Mouse (Mus musculus): ENCODE measurements around the gene Elof1.
"Not testable (repeated sequence)": the region's sequence is repeated elsewhere in the genome, so short reads cannot be mapped to it uniquely, and the experiment has no call there.

Elof1 gene

DNA sequence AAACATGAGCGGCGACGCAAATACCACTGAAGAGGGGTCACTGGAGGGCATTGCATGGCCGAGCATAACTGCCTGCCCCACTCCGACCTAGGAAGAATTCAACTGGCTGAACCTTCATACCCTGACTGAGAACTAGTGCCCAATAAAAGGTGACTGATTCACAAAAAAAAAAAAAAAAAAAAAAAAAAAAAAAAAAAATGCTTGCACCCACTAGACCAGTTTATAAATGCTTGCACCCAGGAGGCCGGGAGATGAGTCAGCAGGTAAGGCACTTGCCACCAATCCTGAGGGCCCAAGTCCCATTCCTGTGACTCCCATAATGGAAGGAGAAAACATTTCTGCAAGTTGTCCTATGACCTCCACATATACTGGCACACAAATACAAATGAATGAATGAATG is 24.2 kb downstream of the Elof1 start:
- no peak for DNase-seq (ENCODE audit: low read depth, low spot score)

DNA sequence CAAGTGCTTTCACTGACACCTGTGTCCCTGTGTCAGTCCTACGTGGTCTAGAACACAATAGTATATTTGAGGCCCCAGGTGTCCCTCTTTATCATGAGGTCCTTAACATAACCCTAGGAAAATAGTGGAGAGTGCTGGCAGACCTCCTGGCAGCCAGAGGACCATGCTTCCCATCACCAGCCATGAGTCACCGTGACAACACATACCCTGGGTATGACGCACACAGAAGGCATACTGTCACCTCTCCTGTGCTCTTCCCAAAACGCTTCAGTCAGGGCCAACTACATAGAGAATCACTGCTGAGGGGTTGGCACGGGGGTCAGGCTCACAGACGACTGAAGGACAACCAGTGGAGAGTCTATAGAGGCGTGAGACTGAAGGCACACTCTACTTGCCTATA is 27.0 kb downstream of the Elof1 start:
- no peak for DNase-seq (ENCODE audit: low read depth, low spot score)

- no peak for DNase-seq (ENCODE audit: low read depth, low spot score)
Measured at GRCm38 (mm10) chr9:22089281-22089680, 27.7 kb downstream of the Elof1 start.

DNA sequence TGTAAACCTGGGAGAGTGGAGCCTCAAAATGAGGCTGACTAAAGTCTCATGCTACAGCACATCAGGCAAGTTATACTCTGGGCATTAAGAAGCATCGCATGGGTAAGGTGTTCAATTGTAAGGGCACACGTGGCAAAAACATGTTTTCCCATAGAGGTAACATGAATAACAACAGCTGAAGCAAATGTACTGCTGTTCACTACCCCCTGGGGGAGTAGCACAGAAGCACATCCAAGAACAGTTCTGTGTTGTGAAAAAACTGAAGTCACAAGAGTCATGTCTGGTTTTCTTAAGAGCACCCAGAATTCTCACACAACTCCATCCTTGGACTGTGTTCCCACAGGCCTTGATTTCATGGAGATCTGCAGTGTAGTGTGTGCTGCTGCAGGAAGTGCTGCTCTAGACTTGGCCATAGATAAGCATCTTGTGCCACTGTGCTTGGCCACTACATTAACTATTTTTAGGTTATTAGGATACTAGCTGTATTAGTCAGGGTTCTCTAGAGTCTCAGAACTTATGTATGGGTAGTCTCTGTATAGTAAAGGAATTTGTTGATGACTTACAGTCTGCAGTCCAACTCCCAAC is 29.8 kb downstream of the Elof1 start:
- DNase-seq (ENCODE audit: low read depth, low spot score): no peak

- no peak for DNase-seq (ENCODE audit: low read depth, low spot score)
Measured at GRCm38 (mm10) chr9:22086012-22086411, 31.0 kb downstream of the Elof1 start.

DNA sequence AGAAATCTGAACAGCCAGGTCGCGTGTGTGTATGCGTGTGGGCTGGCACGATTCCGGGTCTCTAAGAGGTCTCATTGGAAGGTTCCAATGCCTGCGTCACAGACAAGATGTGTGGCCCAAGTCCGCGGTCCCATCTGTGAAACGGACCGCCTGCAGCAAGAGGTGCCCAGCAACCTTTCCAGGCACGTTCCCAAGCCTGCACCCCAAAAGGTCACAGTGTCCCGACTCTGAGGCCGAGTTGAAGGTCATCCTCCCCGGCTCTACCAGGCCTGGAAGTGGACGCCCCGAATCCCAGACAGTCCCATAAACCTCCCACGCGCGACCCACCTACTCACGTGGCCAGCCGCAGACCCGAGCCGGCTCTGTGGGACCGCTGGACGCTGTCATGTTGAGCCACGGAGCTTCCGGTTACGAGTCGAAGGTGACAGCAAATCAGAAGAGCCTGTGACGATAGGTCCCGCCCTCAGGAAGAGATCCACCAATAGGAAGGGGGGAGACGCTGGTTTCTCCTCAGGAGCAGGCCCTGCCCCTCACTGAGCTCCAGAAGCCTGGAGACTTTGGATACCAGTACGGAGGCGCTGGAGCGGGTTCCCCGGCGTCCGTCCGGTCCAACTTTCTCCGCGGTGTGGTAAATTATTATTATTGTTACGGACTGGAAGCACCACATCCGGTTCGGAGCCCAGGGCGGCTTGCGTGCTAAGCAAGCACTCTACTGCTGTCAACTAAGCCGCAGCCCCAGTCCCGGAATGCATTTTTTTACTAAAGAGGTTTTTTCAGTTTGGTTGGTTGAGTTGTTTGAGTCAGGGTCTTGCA is 31.7 kb downstream of the Elof1 start, which contains the start of gene Ecsit:
TSS of gene Ecsit (minus strand) at position 417 of the 813 bp plus-strand sequence.
- peak; percentile 97 for DNase-seq (ENCODE audit: low read depth, low spot score)

- DNase-seq (ENCODE audit: low read depth, low spot score): no peak
Measured at GRCm38 (mm10) chr9:22084667-22085021, 32.3 kb downstream of the Elof1 start.

- no peak for DNase-seq (ENCODE audit: low read depth, low spot score)
Measured at GRCm38 (mm10) chr9:22076223-22076622, 40.7 kb downstream of the Elof1 start.

- DNase-seq (ENCODE audit: low read depth, low spot score): not testable (repeated sequence)
Measured at GRCm38 (mm10) chr9:22075778-22076177, 41.2 kb downstream of the Elof1 start.

GRCm38 (mm10) chr9:22072276-22072675 is 44.7 kb downstream of the Elof1 start:
- no peak for DNase-seq (ENCODE audit: low read depth, low spot score)

DNA sequence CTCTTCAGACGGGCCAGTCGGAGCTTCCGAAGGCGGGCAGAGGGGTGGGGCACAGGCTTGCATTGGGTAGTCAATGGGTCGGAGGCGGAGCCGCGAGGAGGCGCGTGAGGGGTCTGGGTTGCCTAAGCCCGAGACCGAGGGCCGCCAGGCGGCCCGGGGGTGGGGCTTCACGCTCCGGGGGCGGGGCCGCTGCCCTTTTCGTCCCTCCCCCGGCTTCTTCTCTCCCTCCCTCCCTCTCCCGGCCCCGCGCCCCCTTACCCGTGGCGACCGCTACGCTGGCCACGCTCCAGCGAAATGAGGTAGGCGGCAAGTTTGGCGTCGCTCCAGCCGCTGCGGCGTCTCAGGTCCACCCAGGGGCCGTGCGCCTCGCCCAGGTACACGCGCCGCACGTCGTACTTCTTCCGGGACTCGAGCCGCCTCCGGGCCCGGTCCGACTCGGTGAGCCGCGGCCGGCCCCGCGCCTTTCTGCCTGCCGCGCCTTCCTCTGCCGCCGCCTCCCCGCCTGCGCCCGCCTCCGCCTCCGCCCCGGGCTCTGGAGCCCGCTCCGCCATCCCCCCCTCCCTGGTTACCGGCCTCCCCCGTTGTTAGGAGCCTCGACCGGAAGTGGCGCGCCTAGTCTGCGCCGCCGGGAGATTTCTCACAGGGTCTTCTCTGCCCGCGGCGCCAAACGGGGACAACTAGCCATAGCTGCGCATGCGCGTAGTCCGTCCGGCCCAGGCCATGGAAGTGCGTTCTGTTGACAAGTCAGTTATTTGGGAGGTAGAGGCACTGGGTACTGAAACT is 46.0 kb downstream of the Elof1 start, which contains the start of the genes Gm49318 and Zfp653:
TSS of gene Gm49318 (minus strand) at position 469 of the 783 bp plus-strand sequence.
TSS of gene Zfp653 (minus strand) at position 586 of the 783 bp plus-strand sequence.
- peak; percentile 96 for DNase-seq (ENCODE audit: low read depth, low spot score)

DNA sequence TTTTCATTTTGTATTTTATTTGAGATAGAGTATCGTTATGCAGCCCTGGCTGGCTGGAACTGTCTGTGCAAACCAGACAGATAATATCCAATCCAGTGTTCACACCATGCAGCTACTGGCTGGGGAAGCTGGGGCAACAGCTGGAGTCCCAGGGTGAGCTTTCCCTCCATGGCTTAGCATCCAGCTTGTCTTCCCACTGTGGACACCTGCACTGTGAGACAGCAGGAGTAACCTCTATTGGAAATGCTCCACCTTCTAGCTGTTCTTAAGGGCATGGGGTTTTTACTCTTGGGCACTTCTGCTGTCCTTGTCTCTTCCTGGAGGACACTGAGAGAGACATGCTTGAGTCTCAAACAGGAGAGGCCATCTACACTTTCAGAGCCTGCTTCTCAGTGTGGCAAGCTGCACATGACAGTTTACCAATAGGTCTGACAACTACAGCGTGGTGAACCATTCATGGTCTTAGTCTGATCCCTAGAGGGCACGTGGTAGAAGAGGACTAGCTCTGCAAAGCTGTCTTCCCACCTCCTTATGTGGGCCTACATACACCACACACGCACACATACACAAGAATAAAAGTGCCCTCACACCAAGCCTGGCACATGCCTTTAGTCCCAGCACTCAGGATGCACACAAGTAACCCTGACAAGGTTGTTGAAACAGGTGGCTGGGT is 47.0 kb downstream of the Elof1 start:
- DNase-seq (ENCODE audit: low read depth, low spot score): no peak

DNA sequence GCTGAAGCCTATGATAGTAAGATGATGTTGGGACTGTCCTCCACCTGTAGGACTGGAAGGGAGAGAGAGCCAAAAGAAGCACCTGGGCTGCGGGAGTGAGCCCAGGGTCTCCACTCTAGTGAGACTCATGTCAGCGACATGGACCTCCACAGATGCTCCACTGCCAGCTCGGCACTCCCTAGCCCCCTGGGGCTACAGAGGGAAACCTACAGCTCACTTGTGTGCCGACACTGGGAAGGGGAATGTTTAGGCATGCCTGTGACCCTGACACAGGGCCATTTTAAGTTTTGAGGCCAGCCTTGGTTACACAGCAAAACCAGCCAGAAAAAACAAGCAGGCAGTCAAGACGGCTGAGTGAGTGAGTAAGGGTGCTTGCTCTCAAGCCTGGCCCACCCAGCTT is 49.8 kb downstream of the Elof1 start:
- DNase-seq (ENCODE audit: low read depth, low spot score): no peak

DNA sequence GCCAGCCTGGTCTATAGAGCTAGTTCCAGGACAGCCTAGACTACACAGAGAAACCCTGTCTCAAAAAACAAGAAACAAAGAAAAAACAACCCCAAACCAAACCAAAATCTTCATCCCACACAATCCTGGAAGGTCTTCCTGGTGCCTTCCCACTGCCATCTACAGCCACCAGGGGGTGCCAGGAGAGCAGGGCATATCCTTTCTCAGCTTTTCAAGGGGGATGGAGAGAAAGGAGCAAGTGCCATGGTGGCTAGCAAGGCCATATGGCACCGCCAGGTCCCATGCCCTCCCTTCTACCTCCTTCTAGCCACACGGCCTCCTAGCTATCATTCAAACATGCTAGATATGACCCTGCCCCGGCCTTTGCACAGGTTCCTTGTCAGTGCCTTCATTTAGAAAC is 50.5 kb downstream of the Elof1 start:
- DNase-seq (ENCODE audit: low read depth, low spot score): no peak

- no peak for DNase-seq (ENCODE audit: low read depth, low spot score)
Measured at GRCm38 (mm10) chr9:22065642-22066041, 51.3 kb downstream of the Elof1 start.

- no peak for DNase-seq (ENCODE audit: low read depth, low spot score)
Measured at GRCm38 (mm10) chr9:22064341-22064740, 52.6 kb downstream of the Elof1 start.

All from telencephalon, adult 2 months (tissue).